Mouse (Mus musculus) kidney, adult 2 months (tissue): ENCODE data around the gene Mrgprh. TPM values are rescaled to one million over a fixed set of nuclear protein-coding genes. Genes with fewer than 3 reads are reported as not detected.

ENCODE experiments used
- DNase-seq: peaks from one replicate; pipeline ENCODE4 v3.0.0; 2021
- H3K27ac ChIP-seq: fragments of 200-500 bp; 2 replicates; pipeline ENCODE4 v1.5.1; 2012; ENCODE audit warnings: low read depth, low read length, control low read depth, inconsistent platforms; ENCODE audit not compliant: insufficient read depth
- H3K27me3 ChIP-seq: fragments of 200-500 bp; replicated peaks from 2 replicates; pipeline ENCODE4 v1.6.1; 2012; ENCODE audit warnings: mild to moderate bottlenecking, moderate library complexity, low read length, inconsistent platforms; ENCODE audit not compliant: control insufficient read depth, insufficient read depth
- H3K36me3 ChIP-seq: fragments of 200-500 bp; 2 replicates; pipeline ENCODE4 v1.6.1; 2012; ENCODE audit warnings: mild to moderate bottlenecking, moderate library complexity, low read length, inconsistent platforms; ENCODE audit not compliant: control insufficient read depth, insufficient read depth
- H3K4me1 ChIP-seq: fragments of 200-500 bp; 2 replicates; pipeline ENCODE4 v1.6.1; 2011; ENCODE audit warnings: low read length; ENCODE audit not compliant: control insufficient read depth, insufficient read depth
- H3K4me3 ChIP-seq: fragments of 200-500 bp; 2 replicates; pipeline ENCODE4 v1.5.1; 2011; ENCODE audit warnings: mild to moderate bottlenecking, low read depth, low read length, control low read depth; ENCODE audit not compliant: insufficient read depth
- CTCF ChIP-seq: fragments of 200-500 bp; conservative IDR thresholded peaks from 2 replicates; pipeline ENCODE4 v1.5.1; 2011; ENCODE audit warnings: low read depth, mild to moderate bottlenecking, control low read depth, low read length, moderate library complexity, mixed read lengths; ENCODE audit not compliant: insufficient read depth, insufficient read length
- POLR2A ChIP-seq: fragments of 200-500 bp; IDR thresholded peaks from one replicate; pipeline ENCODE4 v1.6.1; 2011; ENCODE audit warnings: low read depth, low read length, control low read depth
- WGBS: fragments of 180-500 bp; shearing (Covaris S2); methylation state at CpG from one replicate; pipeline ENCODE4 v1.1.7; 2018; 5-methylcytosine and 5-hydroxymethylcytosine counted together
- polyA plus RNA-seq: library from polyadenylated mRNA; depleted of rRNA; stranded (reverse); fragments of >200 nt; gene quantifications from 2 replicates; pipeline ENCODE4 v1.2.3, GENCODE M21; 2012

Mrgprh gene
- polyA plus RNA-seq, 1 experiment = 0.31 TPM

GRCm38 (mm10) chr17:12853821-12854220 is 22.0 kb upstream of the Mrgprh start:
- no peak for DNase-seq
- H3K27me3 ChIP-seq = no peaks in the 10 kb centered on the region
- no peaks in the 10 kb centered on the region for H3K4me1 ChIP-seq
- no peak overlapping the region for H3K4me3 ChIP-seq
- TF ChIP-seq CTCF (no peak), POLR2A (no peak)
- WGBS = 91% methylated on average over 2 of the region's 2 CpGs
- no peaks in the 10 kb centered on the region for H3K36me3 ChIP-seq
- no peak overlapping the region for H3K27ac ChIP-seq

- no peak overlapping the region for H3K27ac ChIP-seq
- peak; percentile 76 for DNase-seq
- no peak for TF ChIP-seq POLR2A
- TF ChIP-seq CTCF = no peak
- peaks cover under 1% of the 10 kb centered on the region; the same call in 1 of the 2 replicates for H3K4me1 ChIP-seq
- H3K36me3 ChIP-seq = no peaks in the 10 kb centered on the region
- WGBS = 66% methylated on average over 11 of the region's 11 CpGs
- no peaks in the 10 kb centered on the region for H3K27me3 ChIP-seq
- H3K4me3 ChIP-seq = no peak overlapping the region
Observed at GRCm38 (mm10) chr17:12854386-12854785, 21.4 kb upstream of the Mrgprh start.

- DNase-seq = peak; percentile 50
- no peaks in the 10 kb centered on the region for H3K36me3 ChIP-seq
- H3K4me3 ChIP-seq = no peak overlapping the region
- TF ChIP-seq CTCF = no peak
- no peak for TF ChIP-seq POLR2A
- peak overlapping the region; percentile 33; the same call in 1 of the 2 replicates for H3K27ac ChIP-seq
- 17% methylated on average over 3 of the region's 3 CpGs for WGBS
- peaks cover 4% of the 10 kb centered on the region; the same call in 1 of the 2 replicates for H3K4me1 ChIP-seq
- H3K27me3 ChIP-seq = no peaks in the 10 kb centered on the region
Observed at GRCm38 (mm10) chr17:12857395-12857794, 18.4 kb upstream of the Mrgprh start.

- H3K36me3 ChIP-seq = no peaks in the 10 kb centered on the region
- peaks cover 4% of the 10 kb centered on the region; the same call in 1 of the 2 replicates for H3K4me1 ChIP-seq
- WGBS = 35% methylated on average over 4 of the region's 4 CpGs
- DNase-seq = peak; percentile 51
- TF ChIP-seq POLR2A (no peak), CTCF (no peak)
- no peaks in the 10 kb centered on the region for H3K27me3 ChIP-seq
- H3K27ac ChIP-seq = peak overlapping the region; percentile 33; the same call in 1 of the 2 replicates
- no peak overlapping the region for H3K4me3 ChIP-seq
Observed at GRCm38 (mm10) chr17:12858072-12858471, 17.8 kb upstream of the Mrgprh start.

- WGBS = 54% methylated on average over 8 of the region's 8 CpGs
- Histone ChIP-seq H3K4me3 (no peak overlapping the region), H3K27me3 (no peaks in the 10 kb centered on the region), H3K27ac (peak overlapping the region; percentile 59; the same call in 1 of the 2 replicates), H3K4me1 (peaks cover 4% of the 10 kb centered on the region; the same call in 1 of the 2 replicates), H3K36me3 (no peaks in the 10 kb centered on the region)
- peak; percentile 80 for DNase-seq
- no peak for TF ChIP-seq POLR2A
- no peak for TF ChIP-seq CTCF
Observed at GRCm38 (mm10) chr17:12859006-12859520, 16.8 kb upstream of the Mrgprh start.

- Histone ChIP-seq H3K4me1 (peaks cover 4% of the 10 kb centered on the region; the same call in 1 of the 2 replicates), H3K27ac (no peak overlapping the region), H3K36me3 (no peaks in the 10 kb centered on the region), H3K27me3 (no peaks in the 10 kb centered on the region), H3K4me3 (no peak overlapping the region)
- no peak for DNase-seq
- TF ChIP-seq POLR2A (no peak), CTCF (no peak)
Observed at GRCm38 (mm10) chr17:12864111-12864510, 11.7 kb upstream of the Mrgprh start.

GRCm38 (mm10) chr17:12865407-12865806 is 10.4 kb upstream of the Mrgprh start:
- Histone ChIP-seq H3K36me3 (no peaks in the 10 kb centered on the region), H3K27ac (no peak overlapping the region), H3K4me3 (no peak overlapping the region), H3K4me1 (no peaks in the 10 kb centered on the region), H3K27me3 (no peaks in the 10 kb centered on the region)
- no peak for TF ChIP-seq POLR2A
- TF ChIP-seq CTCF = no peak
- WGBS = 76% methylated on average over 3 of the region's 3 CpGs
- DNase-seq = no peak

- no peaks in the 10 kb centered on the region for H3K36me3 ChIP-seq
- H3K4me1 ChIP-seq = no peaks in the 10 kb centered on the region
- DNase-seq = no peak
- no peak overlapping the region for H3K4me3 ChIP-seq
- TF ChIP-seq POLR2A = no peak
- TF ChIP-seq CTCF = no peak
- no peaks in the 10 kb centered on the region for H3K27me3 ChIP-seq
- H3K27ac ChIP-seq = no peak overlapping the region
- WGBS = 82% methylated on average over 10 of the region's 10 CpGs
Observed at GRCm38 (mm10) chr17:12866853-12867252, 9.0 kb upstream of the Mrgprh start.
